Mouse (Mus musculus) cerebellum, adult 9-10 months (tissue): ENCODE data around the gene Ssu2.
A peak's percentile ranks its signal among the peaks of the same experiment; 100 is the strongest.

ENCODE experiments used
- DNase-seq: peaks from one replicate; pipeline ENCODE4 v3.0.0; 2022

The Ssu2 gene

GRCm38 (mm10) chr6:112387947-112388346, at the start of gene Ssu2:
Ssu2 (minus strand) TSS chr6:112388023.
- DNase-seq = no peak

GRCm38 (mm10) chr6:112426018-112426732, 38.4 kb upstream of the Ssu2 start:
- DNase-seq = no peak

- DNase-seq = no peak
These were observed 36.1 kb upstream of the Ssu2 start for GRCm38 (mm10) chr6:112423746-112424501.

- no peak for DNase-seq
These were observed 33.1 kb upstream of the Ssu2 start for GRCm38 (mm10) chr6:112420883-112421282.

DNA sequence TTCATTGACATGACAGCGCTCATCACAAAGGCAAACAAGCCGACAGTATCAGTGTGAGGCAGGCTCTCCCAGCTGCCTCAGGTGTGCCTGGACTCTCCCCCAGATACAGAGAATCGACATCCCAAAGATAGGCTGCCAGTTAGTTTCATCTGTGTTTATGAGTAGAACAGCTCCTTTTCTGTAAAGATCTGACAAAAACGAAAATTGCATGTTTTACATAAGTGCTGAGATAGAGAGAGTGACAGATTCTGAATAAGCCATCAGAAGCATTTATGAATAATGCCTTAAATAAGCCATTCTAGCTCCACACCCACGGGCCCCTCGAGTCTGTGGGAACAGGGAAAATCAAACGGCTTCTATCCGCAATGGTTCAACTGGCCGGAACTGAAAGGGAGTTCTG, 31.5 kb upstream of the Ssu2 start:
- no peak for DNase-seq

GRCm38 (mm10) chr6:112404111-112404510, 16.3 kb upstream of the Ssu2 start:
- no peak for DNase-seq

DNA sequence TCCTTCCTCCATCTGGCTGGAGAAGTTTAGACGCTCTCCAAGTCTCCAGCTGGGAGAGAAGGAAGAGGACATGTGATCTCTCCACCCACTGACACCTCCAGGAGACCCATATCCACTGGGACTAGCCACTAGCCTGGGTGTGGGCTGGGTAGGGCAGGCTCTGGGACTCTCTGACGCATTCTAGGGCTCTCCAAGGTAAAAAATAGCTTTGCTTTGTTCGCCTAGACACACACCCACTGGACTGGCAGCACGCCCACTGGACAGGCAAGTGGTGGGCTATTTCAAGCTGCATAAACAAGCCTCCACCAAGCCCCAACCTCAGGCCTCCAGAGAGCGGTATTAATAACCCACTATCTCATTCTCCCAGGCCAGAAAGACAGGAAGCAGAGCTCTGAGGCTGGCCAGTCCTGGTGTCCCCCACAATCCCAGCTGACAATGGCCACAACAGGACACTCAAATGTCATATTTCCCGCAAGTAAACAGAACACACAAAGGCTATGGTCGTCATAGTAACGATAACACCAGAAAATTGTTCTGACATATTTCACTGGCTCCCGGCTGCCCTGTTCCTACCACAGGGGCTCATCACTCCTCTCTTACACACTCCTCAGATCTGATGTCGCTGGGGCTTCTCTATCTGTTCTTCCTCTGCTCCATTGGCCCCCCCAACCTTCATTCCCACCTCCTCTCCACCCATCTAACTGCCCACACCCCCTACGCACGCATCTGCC, 14.3 kb upstream of the Ssu2 start:
- no peak for DNase-seq

- DNase-seq = no peak
These were observed 9.5 kb upstream of the Ssu2 start for GRCm38 (mm10) chr6:112397351-112397750.

GRCm38 (mm10) chr6:112396352-112396751, 8.5 kb upstream of the Ssu2 start:
- DNase-seq = no peak

DNA sequence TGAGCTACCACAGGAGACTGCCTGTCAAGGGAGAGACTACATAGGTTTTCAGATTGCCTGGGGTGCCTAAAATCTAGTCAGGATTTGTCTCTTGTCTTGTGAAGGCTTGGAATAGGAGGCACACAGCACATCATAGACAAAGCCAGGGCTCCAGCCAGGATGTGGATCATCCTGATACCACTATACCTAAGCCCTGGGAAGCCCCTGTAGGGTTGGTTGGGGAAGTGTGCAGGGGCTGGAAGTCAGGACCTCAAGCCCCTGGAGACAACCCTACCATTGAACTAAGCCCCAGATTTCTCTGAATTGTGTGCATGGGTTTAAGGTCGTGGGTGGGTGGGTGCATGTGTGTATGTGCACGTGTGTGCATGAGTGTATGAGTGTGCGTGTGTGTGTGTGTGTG, 562 bp upstream of the Ssu2 start:
- DNase-seq = no peak

- DNase-seq = no peak
These were observed 1.6 kb downstream of the Ssu2 start for GRCm38 (mm10) chr6:112386260-112386659.

GRCm38 (mm10) chr6:112382990-112383685, 4.7 kb downstream of the Ssu2 start:
- DNase-seq = no peak

GRCm38 (mm10) chr6:112379054-112379453, 8.8 kb downstream of the Ssu2 start:
- no peak for DNase-seq

GRCm38 (mm10) chr6:112375661-112376392, 12.0 kb downstream of the Ssu2 start:
- DNase-seq = no peak

DNA sequence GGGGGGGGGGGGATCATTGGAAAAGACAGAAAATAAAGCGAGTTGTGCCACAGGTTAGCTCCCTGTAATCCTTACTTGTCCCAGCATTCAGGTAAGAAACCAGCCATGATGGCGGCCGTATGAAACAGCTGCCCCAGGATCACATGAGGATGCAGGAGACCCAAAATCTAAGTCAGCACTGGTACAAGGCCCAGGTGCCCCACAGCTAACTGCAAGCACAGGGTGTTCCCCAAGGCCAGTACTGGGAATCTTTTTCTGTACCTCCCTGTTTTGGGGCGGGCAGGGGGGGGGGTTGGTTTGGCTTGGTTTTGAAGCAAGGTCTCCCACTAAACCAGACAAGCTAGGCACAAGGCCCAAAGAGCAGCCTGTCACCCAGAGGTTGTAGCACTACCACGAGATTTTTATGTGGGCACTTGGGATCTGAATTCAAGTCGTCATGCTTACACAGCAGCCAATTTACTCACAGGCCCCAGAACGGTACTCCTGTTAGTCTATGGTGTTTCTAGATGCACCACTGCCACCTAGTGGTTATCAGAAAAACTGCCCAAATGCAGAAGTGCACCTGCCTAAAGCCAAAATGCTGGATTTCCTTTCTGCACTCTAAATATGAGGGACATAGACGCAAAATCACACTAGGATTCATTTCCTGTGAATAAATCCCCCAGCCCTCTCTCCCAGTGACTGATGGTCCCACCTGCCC, 13.8 kb downstream of the Ssu2 start:
- DNase-seq = peak; percentile 14

DNA sequence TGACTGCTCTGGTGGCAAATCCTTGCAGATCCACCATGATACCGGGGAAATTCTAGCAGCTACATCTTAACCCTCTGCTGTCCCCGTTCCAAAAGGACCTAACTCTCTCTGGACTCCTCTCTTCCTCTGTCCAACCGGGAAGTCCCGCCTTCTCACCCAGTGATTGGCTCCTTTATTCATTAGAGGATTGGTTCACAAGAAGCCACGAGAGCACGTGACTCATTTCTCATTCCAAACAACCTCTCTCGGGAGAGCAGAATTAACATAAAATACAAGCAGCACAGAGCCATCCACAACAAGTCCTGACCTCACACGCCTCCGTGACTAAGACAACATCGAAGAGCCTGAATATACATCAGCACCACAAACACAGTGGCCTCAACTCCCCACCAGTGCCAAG, 22.5 kb downstream of the Ssu2 start:
- no peak for DNase-seq

DNA sequence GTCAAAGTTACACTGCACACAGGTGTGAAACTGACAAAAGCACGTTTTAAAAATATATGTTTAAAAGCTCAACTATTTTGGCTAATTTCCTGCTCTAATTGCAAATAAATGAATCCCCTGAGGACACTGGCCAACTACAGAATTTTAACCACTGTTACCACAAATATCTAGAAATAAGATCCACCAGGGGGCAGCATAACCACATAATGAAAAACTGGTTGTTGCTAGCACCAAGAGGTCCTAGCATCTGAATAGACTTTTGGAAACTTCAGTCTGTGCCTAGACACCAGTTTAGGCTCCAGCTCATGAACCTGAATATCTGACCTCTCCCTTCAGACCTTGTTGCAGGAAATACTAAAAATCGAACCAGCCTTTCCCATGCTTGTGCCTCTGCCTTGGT, 23.2 kb downstream of the Ssu2 start:
- peak; percentile 41 for DNase-seq

- peak; percentile 31 for DNase-seq
These were observed 25.4 kb downstream of the Ssu2 start for GRCm38 (mm10) chr6:112362349-112362958.

DNA sequence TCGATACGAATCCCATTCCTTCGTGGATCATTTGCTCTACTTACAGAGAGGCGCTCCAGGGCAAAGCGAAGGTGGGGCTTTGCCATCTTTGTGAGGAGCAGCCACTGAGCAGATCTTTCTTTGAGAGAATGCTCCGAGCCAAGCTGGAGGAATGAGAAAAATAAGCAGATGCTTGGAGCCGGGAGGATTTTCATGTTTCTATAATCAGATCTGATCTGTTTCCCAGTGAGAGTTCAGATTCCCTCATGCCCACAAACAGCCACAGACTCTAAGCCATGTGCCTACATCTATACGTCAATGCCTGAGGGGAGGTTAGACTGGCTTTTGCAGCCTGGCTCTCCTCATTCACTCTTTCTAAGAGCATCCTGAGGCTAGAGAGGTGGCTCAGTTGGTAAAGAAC, 27.1 kb downstream of the Ssu2 start:
- DNase-seq = no peak

- no peak for DNase-seq
These were observed 28.5 kb downstream of the Ssu2 start for GRCm38 (mm10) chr6:112359341-112359740.

GRCm38 (mm10) chr6:112350452-112350851, 37.4 kb downstream of the Ssu2 start:
- DNase-seq = no peak
